Mouse (Mus musculus): ENCODE results near the gene Gm21974. TPM values are rescaled to one million over a fixed set of nuclear protein-coding genes. Genes with fewer than 3 reads are reported as not detected.

Gene Gm21974
- polyA plus RNA-seq, 1 experiment from 2014 or later: not detected

- Histone ChIP-seq H3K9me3 (replicated peaks; ENCODE audit: control insufficient read depth, low read length, poor library complexity, severe bottlenecking) (no peaks in the 10 kb centered on the region), H3K9ac (ENCODE audit: low read depth, low read length) (peak overlapping the region; percentile 97), H3K27ac (ENCODE audit: low read length) (peak overlapping the region; percentile 100), H3K4me3 (ENCODE audit: low read depth, low read length) (peak overlapping the region; percentile 74), H3K4me1 (ENCODE audit: control insufficient read depth, insufficient read depth, low read length) (peaks cover 25% of the 10 kb centered on the region), H3K4me2 (ENCODE audit: low read length) (peak overlapping the region; percentile 67), H3K27me3 (ENCODE audit: control insufficient read depth, insufficient read depth, low read depth, low read length) (no peaks in the 10 kb centered on the region), H3K36me3 (ENCODE audit: control insufficient read depth, insufficient read depth, low read length) (peaks cover 17% of the 10 kb centered on the region)
- peak; percentile 96 for ATAC-seq
- WGBS: under 1% methylated on average over 31 of the region's 43 CpGs
Measured at GRCm38 (mm10) chr7:127875627-127876001, 19.6 kb downstream of the Gm21974 start.

- Histone ChIP-seq H3K9me3 (replicated peaks; ENCODE audit: control insufficient read depth, low read length, poor library complexity, severe bottlenecking) (no peaks in the 10 kb centered on the region), H3K4me3 (ENCODE audit: low read depth, low read length) (peak overlapping the region; percentile 74), H3K4me2 (ENCODE audit: low read length) (peak overlapping the region; percentile 61), H3K36me3 (ENCODE audit: control insufficient read depth, insufficient read depth, low read length) (peaks cover 17% of the 10 kb centered on the region), H3K27me3 (ENCODE audit: control insufficient read depth, insufficient read depth, low read depth, low read length) (no peaks in the 10 kb centered on the region), H3K27ac (ENCODE audit: low read length) (peak overlapping the region; percentile 100), H3K4me1 (ENCODE audit: control insufficient read depth, insufficient read depth, low read length) (peaks cover 25% of the 10 kb centered on the region), H3K9ac (ENCODE audit: low read depth, low read length) (peak overlapping the region; percentile 97)
- 4% methylated on average over 20 of the region's 20 CpGs for WGBS
- peak; percentile 29 for ATAC-seq
Measured at GRCm38 (mm10) chr7:127874812-127875626, 20.2 kb downstream of the Gm21974 start.

GRCm38 (mm10) chr7:127870136-127870821, 25.0 kb downstream of the Gm21974 start:
- Histone ChIP-seq H3K36me3 (ENCODE audit: control insufficient read depth, insufficient read depth, low read length) (peaks cover 30% of the 10 kb centered on the region), H3K27me3 (ENCODE audit: control insufficient read depth, insufficient read depth, low read depth, low read length) (no peaks in the 10 kb centered on the region), H3K4me2 (ENCODE audit: low read length) (no peak overlapping the region), H3K27ac (ENCODE audit: low read length) (no peak overlapping the region), H3K9me3 (replicated peaks; ENCODE audit: control insufficient read depth, low read length, poor library complexity, severe bottlenecking) (no peaks in the 10 kb centered on the region), H3K4me3 (ENCODE audit: low read depth, low read length) (no peak overlapping the region), H3K9ac (ENCODE audit: low read depth, low read length) (no peak overlapping the region), H3K4me1 (ENCODE audit: control insufficient read depth, insufficient read depth, low read length) (peaks cover 17% of the 10 kb centered on the region)
- 83% methylated on average over 5 of the region's 5 CpGs for WGBS
- no peak for ATAC-seq

- Histone ChIP-seq H3K4me2 (ENCODE audit: low read length) (no peak overlapping the region), H3K27ac (ENCODE audit: low read length) (no peak overlapping the region)
Measured at GRCm38 (mm10) chr7:127869149-127869810, 26.0 kb downstream of the Gm21974 start.

GRCm38 (mm10) chr7:127867641-127868040, 27.6 kb downstream of the Gm21974 start:
- no peak for ATAC-seq
- Histone ChIP-seq H3K27me3 (ENCODE audit: control insufficient read depth, insufficient read depth, low read depth, low read length) (no peaks in the 10 kb centered on the region), H3K9ac (ENCODE audit: low read depth, low read length) (no peak overlapping the region), H3K4me1 (ENCODE audit: control insufficient read depth, insufficient read depth, low read length) (no peaks in the 10 kb centered on the region; the same call in 1 of the 2 replicates), H3K4me3 (ENCODE audit: low read depth, low read length) (no peak overlapping the region), H3K36me3 (ENCODE audit: control insufficient read depth, insufficient read depth, low read length) (peaks cover 35% of the 10 kb centered on the region), H3K27ac (ENCODE audit: low read length) (no peak overlapping the region), H3K4me2 (ENCODE audit: low read length) (no peak overlapping the region), H3K9me3 (replicated peaks; ENCODE audit: control insufficient read depth, low read length, poor library complexity, severe bottlenecking) (no peaks in the 10 kb centered on the region)
- 96% methylated on average over 18 of the region's 18 CpGs for WGBS

More at GRCm38 (mm10) chr7:127869149-127869810, 26.0 kb downstream of the Gm21974 start:
- H3K27me3 ChIP-seq (ENCODE audit: control insufficient read depth, insufficient read depth, low read depth, low read length): no peaks in the 10 kb centered on the region
- 49% methylated on average over 3 of the region's 3 CpGs for WGBS
- peaks cover 34% of the 10 kb centered on the region for H3K36me3 ChIP-seq (ENCODE audit: control insufficient read depth, insufficient read depth, low read length)
- no peak overlapping the region for H3K9ac ChIP-seq (ENCODE audit: low read depth, low read length)
- no peak overlapping the region for H3K4me3 ChIP-seq (ENCODE audit: low read depth, low read length)
- peak; percentile 32; the same call in 1 of the 2 replicates for ATAC-seq
- peaks cover 13% of the 10 kb centered on the region for H3K4me1 ChIP-seq (ENCODE audit: control insufficient read depth, insufficient read depth, low read length)
- H3K9me3 ChIP-seq (replicated peaks; ENCODE audit: control insufficient read depth, low read length, poor library complexity, severe bottlenecking): no peaks in the 10 kb centered on the region

GRCm38 (mm10) chr7:127866434-127866833, 28.8 kb downstream of the Gm21974 start:
- Histone ChIP-seq H3K27me3 (ENCODE audit: control insufficient read depth, insufficient read depth, low read depth, low read length) (no peaks in the 10 kb centered on the region), H3K4me3 (ENCODE audit: low read depth, low read length) (no peak overlapping the region), H3K27ac (ENCODE audit: low read length) (no peak overlapping the region), H3K4me2 (ENCODE audit: low read length) (no peak overlapping the region), H3K36me3 (ENCODE audit: control insufficient read depth, insufficient read depth, low read length) (peaks cover 35% of the 10 kb centered on the region), H3K9ac (ENCODE audit: low read depth, low read length) (no peak overlapping the region), H3K4me1 (ENCODE audit: control insufficient read depth, insufficient read depth, low read length) (no peaks in the 10 kb centered on the region; the same call in 1 of the 2 replicates), H3K9me3 (replicated peaks; ENCODE audit: control insufficient read depth, low read length, poor library complexity, severe bottlenecking) (no peaks in the 10 kb centered on the region)
- ATAC-seq: peak; percentile 55; the same call in 1 of the 2 replicates
- WGBS: 92% methylated on average over 12 of the region's 12 CpGs

- H3K4me2 ChIP-seq (ENCODE audit: low read length): no peak overlapping the region
- WGBS: 95% methylated on average over 6 of the region's 6 CpGs
- H3K4me1 ChIP-seq (ENCODE audit: control insufficient read depth, insufficient read depth, low read length): no peaks in the 10 kb centered on the region
- H3K27ac ChIP-seq (ENCODE audit: low read length): no peak overlapping the region
- no peak overlapping the region for H3K9ac ChIP-seq (ENCODE audit: low read depth, low read length)
- H3K36me3 ChIP-seq (ENCODE audit: control insufficient read depth, insufficient read depth, low read length): no peaks in the 10 kb centered on the region
- H3K27me3 ChIP-seq (ENCODE audit: control insufficient read depth, insufficient read depth, low read depth, low read length): no peaks in the 10 kb centered on the region
- ATAC-seq: no peak
- no peak overlapping the region for H3K4me3 ChIP-seq (ENCODE audit: low read depth, low read length)
- no peaks in the 10 kb centered on the region for H3K9me3 ChIP-seq (replicated peaks; ENCODE audit: control insufficient read depth, low read length, poor library complexity, severe bottlenecking)
Measured at GRCm38 (mm10) chr7:127858258-127858657, 37.0 kb downstream of the Gm21974 start.

GRCm38 (mm10) chr7:127850906-127851305, 44.3 kb downstream of the Gm21974 start:
- H3K36me3 ChIP-seq (ENCODE audit: control insufficient read depth, insufficient read depth, low read length): no peaks in the 10 kb centered on the region
- no peak overlapping the region for H3K4me3 ChIP-seq (ENCODE audit: low read depth, low read length)
- no peak overlapping the region for H3K27ac ChIP-seq (ENCODE audit: low read length)
- H3K9ac ChIP-seq (ENCODE audit: low read depth, low read length): no peak overlapping the region
- ATAC-seq: no peak
- WGBS: 77% methylated on average over 5 of the region's 5 CpGs
- no peaks in the 10 kb centered on the region for H3K27me3 ChIP-seq (ENCODE audit: control insufficient read depth, insufficient read depth, low read depth, low read length)
- no peak overlapping the region for H3K4me2 ChIP-seq (ENCODE audit: low read length)
- H3K4me1 ChIP-seq (ENCODE audit: control insufficient read depth, insufficient read depth, low read length): no peaks in the 10 kb centered on the region
- H3K9me3 ChIP-seq (replicated peaks; ENCODE audit: control insufficient read depth, low read length, poor library complexity, severe bottlenecking): no peaks in the 10 kb centered on the region

Measured in midbrain, embryonic 16.5 days (tissue).